Mouse (Mus musculus) brain, embryonic 14.5 days (tissue): ENCODE measurements at regions not wholly inside any gene's neighbourhood (a gene's known extent, or its start where the extent isn't known, plus 50 kb on each side); places are given as distances from the start of the nearest gene placed in this dataset.

Experiments
- CTCF ChIP-seq: fragments of 200-500 bp; IDR thresholded peaks from 2 replicates; pipeline ENCODE4 v1.5.1; 2012; ENCODE audit warnings: inconsistent platforms, mild to moderate bottlenecking, moderate library complexity, borderline replicate concordance; ENCODE audit not compliant: insufficient read depth, insufficient read length; ENCODE audit errors: extremely low read depth
- POLR2A ChIP-seq: fragments of 200-500 bp; IDR thresholded peaks from 2 replicates; pipeline ENCODE4 v1.6.1; 2012; ENCODE audit warnings: mild to moderate bottlenecking, inconsistent platforms, borderline replicate concordance; ENCODE audit not compliant: poor library complexity, insufficient read depth, insufficient read length, severe bottlenecking; ENCODE audit errors: extremely low read depth

DNA sequence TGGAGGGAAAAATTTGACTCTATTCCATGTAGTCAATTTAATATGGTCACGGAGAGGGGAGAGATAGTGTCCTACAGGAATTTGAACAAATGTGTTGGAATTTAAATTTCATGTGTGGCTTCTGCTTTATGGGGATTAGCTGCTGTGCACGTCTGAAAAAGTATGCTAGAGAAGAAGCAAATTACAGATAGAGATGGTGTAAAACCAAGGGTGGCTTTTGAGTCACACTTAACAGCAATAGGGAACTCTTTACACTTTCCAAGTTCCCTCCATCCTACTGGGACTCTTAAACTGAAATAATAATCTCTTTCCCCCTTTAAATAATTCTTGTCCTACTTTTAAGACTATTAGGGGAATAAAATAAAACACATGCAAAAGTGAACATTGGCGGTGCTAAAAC, 1790.1 kb upstream of the 5930422O12Rik start:
- TF ChIP-seq CTCF (no peak), POLR2A (no peak)
